Mouse (Mus musculus) neural tube, embryonic 13.5 days (tissue): ENCODE data around the gene Lmbr1. TPM values are rescaled to one million over a fixed set of nuclear protein-coding genes. Genes with fewer than 3 reads are reported as not detected.
"Not testable (repeated sequence)": the region's sequence is repeated elsewhere in the genome, so short reads cannot be mapped to it uniquely, and the experiment has no call there.

Source experiments
- ATAC-seq: fragments of 200-750 bp; cut with Nextera tagmentation; 2 replicates; pipeline ENCODE4 v1.8.0; 2017; ENCODE audit warnings: low read depth, mild to moderate bottlenecking, moderate TSS enrichment, moderate library complexity
- H3K27ac ChIP-seq: fragments of 300-500 bp; sonication (generic); replicated peaks from 2 replicates; pipeline ENCODE4 v1.5.1; 2015; ENCODE audit warnings: moderate library complexity, mild to moderate bottlenecking, inconsistent platforms
- H3K27me3 ChIP-seq: fragments of 300-500 bp; sonication (generic); 2 replicates; pipeline ENCODE4 v1.6.1; 2015; ENCODE audit warnings: mild to moderate bottlenecking, inconsistent platforms
- H3K36me3 ChIP-seq: fragments of 300-500 bp; sonication (generic); 2 replicates; pipeline ENCODE4 v1.6.1; 2015; ENCODE audit warnings: mild to moderate bottlenecking, inconsistent platforms
- H3K4me1 ChIP-seq: fragments of 300-500 bp; sonication (generic); replicated peaks from 2 replicates; pipeline ENCODE4 v1.6.1; 2015; ENCODE audit warnings: inconsistent platforms
- H3K4me2 ChIP-seq: fragments of 300-500 bp; sonication (generic); 2 replicates; pipeline ENCODE4 v1.6.1; 2015; ENCODE audit warnings: inconsistent platforms, mild to moderate bottlenecking, moderate library complexity
- H3K4me3 ChIP-seq: fragments of 300-500 bp; sonication (generic); 2 replicates; pipeline ENCODE4 v1.5.1; 2015; ENCODE audit warnings: mild to moderate bottlenecking, inconsistent platforms
- H3K9ac ChIP-seq: fragments of 300-500 bp; sonication (generic); 2 replicates; pipeline ENCODE4 v1.6.1; 2015; ENCODE audit warnings: moderate library complexity, mild to moderate bottlenecking, inconsistent platforms
- H3K9me3 ChIP-seq: fragments of 300-500 bp; sonication (generic); 2 replicates; pipeline ENCODE4 v1.6.1; 2016; ENCODE audit warnings: inconsistent platforms
- WGBS: fragments of 180-500 bp; shearing (Covaris S2); methylation state at CpG from one replicate; pipeline ENCODE4 v1.1.7; 2015; 5-methylcytosine and 5-hydroxymethylcytosine counted together
- polyA plus RNA-seq: library from polyadenylated mRNA; unstranded; fragments of >200 nt; fragmentation: Nextera tagmentation; extraction: Ambion mirVana; gene quantifications from 2 replicates; pipeline ENCODE4 v1.2.1, GENCODE M21; 2015

Lmbr1 gene
- 27.0 and 27.3 TPM in 2 replicates for polyA plus RNA-seq

DNA sequence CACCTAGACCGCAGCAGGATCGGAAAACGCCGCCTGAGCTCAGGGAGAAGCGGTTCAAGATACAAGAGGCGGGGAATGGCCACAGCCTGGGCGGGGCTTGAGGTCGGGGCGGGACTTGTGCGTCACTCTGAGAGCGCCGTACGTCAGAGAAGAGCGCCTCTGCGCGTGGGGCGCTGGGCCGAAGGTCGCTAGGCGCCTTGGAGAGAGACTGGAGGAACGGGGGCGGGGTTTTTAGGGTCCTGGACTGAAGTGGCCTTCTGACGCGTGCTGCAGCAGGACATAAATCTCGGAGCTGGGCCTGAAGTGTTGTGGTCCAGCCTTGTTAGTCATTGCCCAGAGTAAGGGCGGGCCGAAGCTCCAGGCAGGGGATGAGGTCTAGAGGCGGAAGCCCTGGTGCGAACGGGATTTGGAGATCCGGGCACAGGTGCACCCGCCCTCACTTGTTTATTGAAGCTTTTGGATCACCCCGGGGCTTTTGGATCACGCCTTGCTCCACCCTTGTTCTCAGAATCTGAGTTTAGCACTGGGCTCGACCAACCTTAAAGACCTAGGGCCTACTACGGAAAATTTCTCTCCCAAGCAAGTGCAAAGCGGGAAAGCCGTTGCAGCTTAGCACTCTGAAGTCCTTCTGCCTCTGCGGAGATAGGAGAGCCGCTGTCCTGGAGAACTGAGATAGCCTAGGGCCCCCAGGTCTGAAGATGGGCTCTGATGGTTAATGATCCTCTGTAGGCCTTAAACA, at the start of gene Lmbr1:
Lmbr1 (minus strand) TSS at position 93 of the 739 bp plus-strand sequence.
- Histone ChIP-seq H3K4me2 (peak within 1 kb of the TSS; percentile 82), H3K4me1 (peaks cover 19% of the 10 kb centered on the region), H3K4me3 (peak within 1 kb of the TSS; percentile 87), H3K36me3 (no peaks in the 10 kb centered on the region), H3K27me3 (no peaks in the 10 kb centered on the region), H3K9ac (peak within 1 kb of the TSS; percentile 89), H3K27ac (peak within 1 kb of the TSS; percentile 80), H3K9me3 (no peaks in the 10 kb centered on the region)
- peak; percentile 99 for ATAC-seq
- 1% methylated on average over 40 of the region's 40 CpGs for WGBS

DNA sequence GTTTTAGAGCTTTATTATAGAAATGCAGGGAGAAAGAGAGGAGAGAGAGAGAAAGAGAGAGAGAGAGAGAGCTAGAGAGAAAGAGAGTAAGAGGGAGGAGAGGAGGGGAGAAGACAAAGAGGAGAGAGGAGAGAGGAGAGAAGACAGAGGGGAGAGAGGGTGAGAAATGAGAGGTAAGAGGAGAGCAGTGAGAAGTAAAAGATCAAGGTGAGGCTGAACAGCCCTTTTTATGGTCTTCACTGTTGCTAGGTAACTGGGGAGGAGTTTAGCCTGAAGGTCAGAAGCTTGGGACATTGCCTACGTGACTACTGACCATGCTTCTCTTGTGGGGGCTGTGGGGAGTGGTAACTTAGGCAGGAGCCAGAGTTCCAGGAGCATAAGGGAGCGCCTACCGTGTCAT, 45.1 kb upstream of the Lmbr1 start:
- 60% methylated on average over 3 of the region's 3 CpGs for WGBS
- H3K4me1 ChIP-seq, result not testable (repeated sequence)

DNA sequence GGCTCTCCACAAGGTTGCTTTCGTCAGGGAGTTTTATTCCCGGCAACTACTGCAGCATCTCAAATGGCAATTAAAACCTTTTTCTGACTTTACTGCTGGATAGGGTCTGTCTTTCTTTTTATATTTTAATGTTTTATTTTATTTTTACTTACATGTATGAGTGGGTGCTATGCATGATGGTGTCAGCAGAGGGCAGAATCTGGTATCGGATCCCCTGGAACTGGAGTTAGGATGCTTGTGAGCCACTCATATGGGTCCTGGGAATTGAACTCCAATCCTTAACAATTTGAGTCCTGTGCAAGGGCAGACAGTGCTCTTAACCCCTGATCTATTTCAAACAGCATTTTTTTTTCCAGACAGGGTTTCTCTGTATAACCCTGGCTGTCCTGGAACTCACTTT, 34.9 kb upstream of the Lmbr1 start:
- Histone ChIP-seq H3K9me3 (0 out of 2 replicates have a peak, but pooled peaks cover 4% of the 10 kb centered on the region), H3K36me3 (no peaks in the 10 kb centered on the region), H3K27me3 (no peaks in the 10 kb centered on the region), H3K4me2 (no peak overlapping the region), H3K27ac (no peak overlapping the region), H3K4me1 (no peaks in the 10 kb centered on the region), H3K9ac (no peak overlapping the region), H3K4me3 (no peak overlapping the region)
- no peak for ATAC-seq
- WGBS, result 85% methylated on average over 3 of the region's 3 CpGs

More for the DNA sequence above, 45.1 kb upstream of the Lmbr1 start:
- H3K36me3 ChIP-seq, ATAC-seq, H3K27ac ChIP-seq, H3K9me3 ChIP-seq, H3K4me3 ChIP-seq, H3K27me3 ChIP-seq, H3K4me2 ChIP-seq, H3K9ac ChIP-seq: not testable (repeated sequence)

DNA sequence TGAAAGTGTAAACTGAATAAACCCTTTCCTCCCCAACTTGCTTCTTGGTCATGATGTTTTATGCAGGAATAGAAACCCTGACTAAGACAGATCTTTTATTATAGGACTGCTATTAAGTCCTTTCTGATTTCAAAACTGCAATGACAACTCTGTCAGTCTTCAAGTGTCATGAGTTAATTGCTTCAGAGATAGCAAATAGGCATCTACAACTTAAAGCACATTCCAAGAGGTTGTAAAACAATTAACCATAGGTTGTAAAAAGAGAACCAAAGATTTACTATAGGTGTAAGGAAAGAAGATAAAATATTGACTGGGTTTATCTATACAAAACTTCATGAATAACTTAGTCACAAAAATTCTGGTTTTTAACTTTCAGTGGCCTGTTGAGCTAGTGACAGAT, 32.7 kb upstream of the Lmbr1 start:
- no peaks in the 10 kb centered on the region for H3K4me1 ChIP-seq
- ATAC-seq, result no peak
- no peak overlapping the region for H3K4me2 ChIP-seq
- no peak overlapping the region for H3K27ac ChIP-seq
- H3K27me3 ChIP-seq, result no peaks in the 10 kb centered on the region
- no peak overlapping the region for H3K9ac ChIP-seq
- H3K9me3 ChIP-seq, result no peaks in the 10 kb centered on the region
- no peak overlapping the region for H3K4me3 ChIP-seq
- H3K36me3 ChIP-seq, result no peaks in the 10 kb centered on the region

DNA sequence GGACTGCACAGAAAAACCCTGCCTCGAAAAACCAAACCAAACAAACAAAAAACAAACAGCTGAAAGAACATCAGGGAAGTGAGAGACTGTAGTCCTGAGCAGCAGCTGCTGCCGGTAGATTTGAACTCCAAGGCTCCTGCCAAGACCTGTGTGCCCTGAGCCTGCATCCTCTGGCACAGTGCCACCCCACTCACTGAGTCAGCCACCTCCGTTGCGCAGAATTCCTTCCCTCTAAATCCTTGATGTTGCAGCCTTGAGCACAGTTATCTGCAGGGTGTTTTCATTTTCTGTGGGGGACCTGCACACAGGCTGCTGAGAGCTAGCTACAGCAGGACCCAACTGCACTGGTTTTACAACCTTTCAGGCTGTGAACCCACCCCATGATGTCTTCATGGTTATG, 20.2 kb upstream of the Lmbr1 start:
- Histone ChIP-seq H3K36me3 (no peaks in the 10 kb centered on the region), H3K9ac (no peak overlapping the region), H3K27ac (no peak overlapping the region), H3K4me1 (no peaks in the 10 kb centered on the region), H3K4me2 (no peak overlapping the region), H3K27me3 (no peaks in the 10 kb centered on the region), H3K4me3 (no peak overlapping the region), H3K9me3 (no peaks in the 10 kb centered on the region)
- no peak for ATAC-seq
- WGBS, result 64% methylated on average over 4 of the region's 4 CpGs

DNA sequence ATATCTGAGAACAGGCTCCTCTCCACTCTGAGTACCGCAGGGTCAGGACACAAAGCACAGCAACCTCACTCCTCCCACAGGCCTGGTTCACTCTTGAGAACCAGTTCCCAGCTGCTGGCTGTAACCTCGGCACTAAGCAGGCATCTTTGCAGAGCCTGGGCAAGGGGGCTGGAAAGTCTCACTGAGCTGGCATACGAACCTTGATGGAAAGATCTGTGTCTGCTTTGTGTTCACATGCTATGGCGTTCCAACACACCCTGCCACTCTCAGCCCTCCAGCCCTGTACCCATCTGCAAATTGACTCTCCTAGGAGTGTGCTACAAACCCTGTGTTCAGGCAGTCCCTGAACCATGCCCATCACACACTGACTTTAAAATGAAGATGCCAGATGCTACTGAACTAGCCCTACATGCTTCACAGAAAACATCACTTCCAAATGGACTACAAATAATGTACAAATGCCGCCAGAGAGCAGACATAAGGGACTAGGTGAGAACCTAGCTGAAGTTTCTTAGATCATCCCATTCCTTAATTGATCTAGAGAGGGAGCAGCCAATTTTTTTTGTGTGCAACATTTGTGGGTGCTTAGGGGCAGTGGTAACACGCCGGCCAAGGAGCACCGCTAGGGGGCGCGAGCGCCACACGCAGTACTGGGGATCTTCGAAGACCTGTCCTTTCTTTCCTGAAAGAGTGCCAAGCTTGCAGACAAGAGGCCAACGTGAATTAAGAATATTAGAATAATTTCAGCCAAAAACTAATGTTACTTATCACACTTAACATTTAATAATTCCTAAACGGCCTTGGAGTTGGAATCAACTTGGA, 11.0 kb upstream of the Lmbr1 start:
- 0 out of 2 replicates have a peak, but pooled peaks have one; percentile 47 for ATAC-seq
- 23% methylated on average over 15 of the region's 15 CpGs for WGBS
- H3K9ac ChIP-seq, result no peak overlapping the region
- H3K27me3 ChIP-seq, result peaks cover 13% of the 10 kb centered on the region
- no peaks in the 10 kb centered on the region for H3K36me3 ChIP-seq
- no peak overlapping the region for H3K4me3 ChIP-seq
- H3K9me3 ChIP-seq, result no peaks in the 10 kb centered on the region
- no peaks in the 10 kb centered on the region for H3K4me1 ChIP-seq
- H3K27ac ChIP-seq, result no peak overlapping the region
- no peak overlapping the region for H3K4me2 ChIP-seq

DNA sequence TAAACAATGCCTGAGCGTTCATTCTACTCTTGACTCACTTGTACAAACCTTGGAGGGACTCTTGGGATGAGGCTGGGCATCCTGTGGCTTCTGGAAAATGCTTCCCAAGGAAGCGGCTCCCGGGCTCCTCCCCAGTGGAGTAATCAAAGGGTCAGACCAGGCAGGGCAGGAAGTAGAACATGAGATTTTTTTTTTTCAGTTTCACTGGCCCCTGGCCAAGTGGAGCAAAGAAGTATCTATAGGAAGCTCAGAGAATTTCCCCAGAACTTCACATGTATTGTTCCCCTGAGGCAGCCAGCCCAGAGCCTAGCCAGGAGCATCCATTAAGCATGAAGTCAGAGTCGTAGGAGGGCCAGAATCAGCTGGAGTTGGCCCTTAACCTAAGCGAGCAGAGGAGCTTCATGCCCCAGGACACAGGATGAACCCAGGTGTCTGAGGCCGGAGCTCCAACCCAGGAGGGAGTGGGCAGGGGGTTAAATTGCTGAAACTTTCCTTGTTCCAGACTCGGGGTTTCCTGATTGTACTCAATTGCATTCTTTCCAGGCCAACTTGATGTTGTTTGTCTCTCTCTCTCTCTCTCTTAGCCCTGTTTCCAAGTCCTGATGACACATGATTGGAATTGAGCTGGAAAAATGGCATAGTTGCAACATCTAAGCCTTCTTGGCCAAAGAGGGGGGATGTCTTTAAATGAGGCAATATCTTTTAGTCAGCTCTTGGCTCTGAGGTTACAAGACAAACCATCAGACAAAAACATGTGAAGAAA, 10.2 kb upstream of the Lmbr1 start:
- H3K27ac ChIP-seq, result 0 out of 2 replicates have a peak overlapping the region, but pooled peaks have one; percentile 33
- ATAC-seq, result no peak
- H3K4me2 ChIP-seq, result no peak overlapping the region
- no peaks in the 10 kb centered on the region for H3K9me3 ChIP-seq
- H3K9ac ChIP-seq, result no peak overlapping the region
- no peaks in the 10 kb centered on the region for H3K36me3 ChIP-seq
- H3K27me3 ChIP-seq, result peaks cover 13% of the 10 kb centered on the region
- WGBS, result 51% methylated on average over 7 of the region's 7 CpGs
- H3K4me3 ChIP-seq, result no peak overlapping the region
- no peaks in the 10 kb centered on the region for H3K4me1 ChIP-seq

DNA sequence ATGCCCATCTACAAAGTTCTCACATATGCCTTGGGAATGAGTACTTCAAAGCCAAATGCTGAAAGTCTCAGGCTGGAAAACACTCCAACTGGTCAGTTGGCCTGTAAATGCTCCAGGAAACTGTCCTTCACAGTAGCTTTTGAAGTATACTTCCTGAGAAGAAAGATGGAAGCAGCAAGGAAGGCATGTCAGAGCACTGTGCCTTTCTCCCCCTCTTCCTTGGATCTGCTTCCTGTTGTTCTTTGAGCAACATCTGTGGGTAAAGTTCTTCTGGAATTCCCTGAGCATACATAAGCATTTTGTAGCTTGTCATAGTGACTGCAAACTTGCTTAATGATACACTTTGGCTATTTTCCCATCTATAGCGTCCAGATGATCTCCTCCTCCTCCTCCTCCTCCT, 9.4 kb upstream of the Lmbr1 start:
- Histone ChIP-seq H3K36me3 (no peaks in the 10 kb centered on the region), H3K9ac (no peak overlapping the region), H3K9me3 (no peaks in the 10 kb centered on the region), H3K27me3 (peaks cover 13% of the 10 kb centered on the region), H3K27ac (no peak overlapping the region), H3K4me2 (no peak overlapping the region), H3K4me3 (no peak overlapping the region), H3K4me1 (no peaks in the 10 kb centered on the region)
- WGBS, result 54% methylated on average over 1 of the region's 1 CpGs
- ATAC-seq, result no peak

DNA sequence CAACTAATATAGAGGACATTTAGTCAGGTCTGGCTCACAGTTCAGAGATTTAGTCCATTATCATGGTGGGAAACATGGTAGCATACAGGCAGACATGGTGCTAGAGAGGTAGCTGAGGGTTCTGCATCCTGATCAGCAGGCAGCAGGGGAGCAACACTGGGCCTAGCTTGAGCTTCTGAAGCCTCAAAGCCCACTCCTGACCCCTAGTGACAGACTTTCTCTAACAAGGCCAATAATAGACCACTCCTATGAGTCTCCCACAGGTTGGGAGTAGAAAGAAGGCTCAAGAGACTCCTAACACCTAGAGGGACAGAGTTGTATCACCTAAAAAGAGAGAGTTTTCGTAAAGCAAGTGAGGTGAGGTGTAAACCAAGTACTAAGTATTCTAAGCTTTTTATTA, 4.6 kb upstream of the Lmbr1 start:
- Histone ChIP-seq H3K4me3 (no peak overlapping the region), H3K4me1 (peaks cover 9% of the 10 kb centered on the region), H3K27me3 (no peaks in the 10 kb centered on the region), H3K27ac (no peak overlapping the region), H3K4me2 (no peak overlapping the region), H3K9me3 (no peaks in the 10 kb centered on the region), H3K9ac (no peak overlapping the region), H3K36me3 (no peaks in the 10 kb centered on the region)
- ATAC-seq, result no peak
- 80% methylated on average over 1 of the region's 1 CpGs for WGBS

DNA sequence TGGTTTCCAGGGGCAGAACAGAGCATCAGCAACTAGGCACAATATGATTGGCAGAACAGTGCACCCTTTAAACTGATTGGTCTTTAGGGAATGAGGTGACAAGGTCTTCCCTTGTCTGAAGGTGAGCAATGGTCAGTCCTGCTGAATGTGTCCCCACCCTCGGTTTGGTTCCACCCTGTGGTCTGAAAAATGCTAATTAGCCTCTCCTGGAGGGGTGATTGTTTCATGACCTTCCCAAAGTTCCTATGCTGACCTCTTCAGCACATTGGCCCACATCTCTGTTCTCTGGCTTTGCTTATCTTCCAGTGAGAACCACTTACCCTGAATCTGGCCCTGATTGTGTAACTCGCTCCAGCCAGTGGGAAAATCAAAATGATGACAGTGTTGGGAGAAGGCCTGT, 1.9 kb upstream of the Lmbr1 start:
- Histone ChIP-seq H3K4me3 (no peak overlapping the region), H3K36me3 (no peaks in the 10 kb centered on the region), H3K9me3 (no peaks in the 10 kb centered on the region), H3K27ac (no peak overlapping the region), H3K4me1 (peaks cover 19% of the 10 kb centered on the region), H3K27me3 (no peaks in the 10 kb centered on the region), H3K9ac (no peak overlapping the region), H3K4me2 (no peak overlapping the region)
- 73% methylated on average over 2 of the region's 2 CpGs for WGBS
- ATAC-seq, result no peak

DNA sequence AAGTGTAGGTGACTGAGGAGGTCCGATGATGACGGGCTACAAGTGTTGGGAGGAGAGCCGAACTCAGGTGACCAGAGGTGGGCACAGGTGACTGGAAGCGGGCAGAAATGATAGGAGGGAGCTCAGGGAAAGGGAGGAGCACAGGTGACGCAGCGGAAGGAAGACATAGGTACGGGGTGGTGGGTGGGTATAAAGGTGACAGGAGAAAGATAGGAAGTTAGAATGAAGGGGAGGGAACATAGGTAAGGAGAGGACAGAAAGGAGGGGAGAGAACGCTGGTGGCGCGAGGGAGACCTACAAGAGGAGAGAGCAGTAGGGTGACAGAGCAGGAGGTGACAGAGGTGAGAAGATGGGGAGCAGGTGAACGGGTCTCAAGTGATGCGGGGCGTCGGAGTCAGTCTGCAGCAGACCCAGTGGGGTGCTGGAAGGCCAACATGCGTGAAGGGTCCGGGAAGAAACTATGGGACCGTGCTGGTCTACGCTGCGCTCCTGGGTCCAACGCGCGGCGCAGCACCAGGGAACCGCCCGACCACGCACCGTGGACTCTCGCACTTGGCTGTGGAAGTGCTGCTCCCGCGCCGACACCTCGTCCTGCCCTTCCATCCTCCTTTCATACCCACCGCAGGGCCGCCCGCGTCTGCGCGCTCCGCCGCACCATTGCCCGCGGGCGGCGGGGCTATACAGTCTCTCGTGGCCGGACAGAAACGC, 446 bp downstream of the Lmbr1 start:
- 1% methylated on average over 45 of the region's 47 CpGs for WGBS
- H3K9me3 ChIP-seq, result no peaks in the 10 kb centered on the region
- no peaks in the 10 kb centered on the region for H3K36me3 ChIP-seq
- H3K4me1 ChIP-seq, result peaks cover 19% of the 10 kb centered on the region
- peak; percentile 88 for ATAC-seq
- H3K27ac ChIP-seq, result peak overlapping the region; percentile 80
- H3K27me3 ChIP-seq, result no peaks in the 10 kb centered on the region
- peak overlapping the region; percentile 87 for H3K4me3 ChIP-seq
- peak overlapping the region; percentile 89 for H3K9ac ChIP-seq
- H3K4me2 ChIP-seq, result peak overlapping the region; percentile 82
